15 mouse cellular contexts compared by ENCODE assay signal in genomic region chr5:54109096-54109495, GRCm38 (mm10).
"Had no signal": no experiment of that assay in that cellular context is flagged by ENCODE, and none has a peak within 500 bp of the region (broad histone marks: within the 10 kb centered on the region; RNA-seq: fewer than 3 reads in every experiment).

No protein-coding gene starts in this region.

- H3K4me3 ChIP-seq: neural tube, embryonic 15.5 days; stomach, embryonic 15.5 days had no signal

- H3K4me2 ChIP-seq: neural tube, embryonic 15.5 days; stomach, embryonic 15.5 days had no signal

- H3K9ac ChIP-seq: neural tube, embryonic 15.5 days; stomach, embryonic 15.5 days had no signal

- H3K9me3 ChIP-seq: neural tube, embryonic 15.5 days; stomach, embryonic 15.5 days had no signal

- H3K36me3 ChIP-seq: stomach, embryonic 15.5 days had no signal

- H3K27ac ChIP-seq: neural tube, embryonic 15.5 days; stomach, embryonic 15.5 days; stomach, postnatal 0 days had no signal

- DNase-seq: retina, postnatal 1 day; right cerebral cortex, adult 18-20 months; right cerebral cortex, postnatal 14 days; right cerebral cortex, postnatal 25 days; right cerebral cortex, postnatal 4 days; spleen, adult 18-20 months; thymus, adult 18-20 months; thymus, adult 2 months; thymus, postnatal 14 days; thymus, postnatal 25 days; thymus, postnatal 36 days; thymus, postnatal 4 days had no signal

- H3K4me1 ChIP-seq: neural tube, embryonic 15.5 days; stomach, embryonic 15.5 days had no signal

- H3K27me3 ChIP-seq: neural tube, embryonic 15.5 days; stomach, embryonic 15.5 days had no signal
